Mouse (Mus musculus) spleen, postnatal 14 days (tissue): ENCODE data around the gene Dcun1d4.
"Not testable (repeated sequence)": the region's sequence is repeated elsewhere in the genome, so short reads cannot be mapped to it uniquely, and the experiment has no call there.

ENCODE experiments used
- DNase-seq, 2 experiments: peaks; one replicate each; pipeline ENCODE4 v3.0.0; 2021 to 2022; ENCODE audit warnings: low spot score in 2 of 2

Dcun1d4 gene

GRCm38 (mm10) chr5:73547252-73547651 is 66.5 kb downstream of the Dcun1d4 start:
- no peak for DNase-seq

DNA sequence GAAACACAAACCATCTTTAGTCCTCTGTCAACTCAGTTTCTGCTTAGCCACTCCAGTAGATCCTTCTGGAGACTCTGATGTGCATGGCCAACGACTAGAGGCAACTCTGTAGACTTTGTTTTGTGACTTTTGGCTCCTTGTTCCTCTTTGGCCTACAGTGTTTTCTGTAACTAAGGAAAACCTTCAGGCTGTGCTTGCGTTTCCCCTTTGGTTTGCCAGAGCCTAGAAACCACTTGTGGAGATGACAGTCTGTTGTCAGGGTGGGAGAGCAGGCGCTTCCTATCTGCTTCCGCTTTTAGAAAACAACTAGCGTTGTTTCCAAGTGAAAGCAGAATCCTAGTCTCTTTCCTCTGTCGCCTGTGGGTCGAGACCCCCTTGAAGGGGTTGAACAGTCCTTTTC is 67.4 kb downstream of the Dcun1d4 start:
- DNase-seq: no peak

- no peak for DNase-seq
Measured at GRCm38 (mm10) chr5:73548838-73549237, 68.0 kb downstream of the Dcun1d4 start.

DNA sequence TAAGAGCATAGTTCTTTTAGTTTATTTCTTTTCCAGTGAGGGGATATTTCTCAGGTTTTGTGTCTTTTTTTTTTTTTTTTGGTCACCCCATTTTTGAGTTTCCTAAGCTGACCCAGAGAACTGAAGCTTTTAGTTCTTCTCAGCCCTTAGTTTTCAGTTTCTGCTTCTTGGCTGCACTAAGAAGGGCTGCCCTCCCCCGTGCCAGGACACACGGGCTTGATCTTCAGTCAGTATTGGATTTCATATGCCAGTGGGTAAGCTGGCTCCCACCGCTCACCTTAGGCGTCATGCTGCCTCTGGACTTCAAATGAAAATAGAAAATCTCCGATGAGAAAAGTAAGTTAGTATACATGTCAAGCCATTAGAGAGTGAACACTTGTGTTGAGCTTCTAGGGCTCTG is 71.0 kb downstream of the Dcun1d4 start:
- DNase-seq: no peak

DNA sequence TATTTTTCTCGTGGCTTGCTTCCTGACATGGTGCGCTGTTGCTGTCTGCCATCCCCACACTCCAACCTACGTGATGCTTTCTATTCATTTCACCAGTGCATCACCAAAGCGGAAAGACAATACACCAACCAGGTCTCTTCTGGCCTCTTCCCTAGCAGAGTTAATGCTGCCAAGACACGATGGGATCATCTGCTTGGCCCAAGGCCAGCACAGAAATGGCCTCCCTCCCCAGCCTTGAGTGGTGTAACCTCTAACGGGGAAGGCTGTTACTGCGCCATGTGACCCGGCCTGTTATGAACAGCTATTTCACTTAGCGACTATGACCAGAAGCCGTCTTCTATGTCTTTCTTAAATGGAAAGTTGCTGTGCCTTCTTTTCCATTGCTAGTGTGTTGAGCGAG is 73.1 kb downstream of the Dcun1d4 start:
- DNase-seq: no peak

DNA sequence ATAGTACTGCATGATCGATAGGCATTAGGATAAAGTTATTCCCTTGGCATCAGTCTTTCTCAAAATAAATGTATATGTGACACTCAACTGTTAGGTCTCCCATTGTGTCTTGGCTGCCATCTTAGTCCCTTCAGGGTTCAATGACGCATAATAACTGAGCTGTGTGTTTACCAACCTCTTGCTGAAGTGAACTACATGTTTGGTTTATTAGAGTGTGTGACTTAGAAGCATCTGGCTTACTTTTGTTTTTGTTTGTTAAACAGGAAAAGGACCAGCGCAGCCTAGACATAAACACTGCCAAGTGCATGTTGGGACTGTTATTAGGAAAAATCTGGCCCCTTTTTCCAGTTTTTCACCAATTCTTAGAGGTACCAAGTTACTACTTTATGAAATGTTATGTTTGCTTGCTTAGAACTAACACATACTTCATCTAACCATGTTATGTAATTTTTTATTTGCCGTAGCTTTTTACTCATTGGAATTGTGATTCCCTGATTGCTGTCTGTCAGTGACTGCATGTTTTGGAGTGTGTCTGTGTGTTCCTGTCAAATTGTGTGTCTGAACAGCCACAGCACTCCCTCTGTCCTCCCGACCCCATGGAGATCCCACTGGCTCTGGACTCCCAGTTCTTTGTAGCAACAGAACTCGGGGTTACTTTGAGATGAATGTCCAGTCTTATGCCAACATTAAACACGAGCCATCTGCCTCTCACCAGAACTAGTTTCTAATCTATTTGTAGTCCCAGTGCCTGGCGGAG is 74.5 kb downstream of the Dcun1d4 start:
- DNase-seq: no peak

- DNase-seq: no peak
Measured at GRCm38 (mm10) chr5:73556733-73557425, 76.1 kb downstream of the Dcun1d4 start.

- no peak for DNase-seq
Measured at GRCm38 (mm10) chr5:73558756-73559155, 78.0 kb downstream of the Dcun1d4 start.

GRCm38 (mm10) chr5:73564038-73564437 is 83.2 kb downstream of the Dcun1d4 start:
- DNase-seq: no peak

GRCm38 (mm10) chr5:73566119-73566518 is 85.3 kb downstream of the Dcun1d4 start:
- DNase-seq: no peak

DNA sequence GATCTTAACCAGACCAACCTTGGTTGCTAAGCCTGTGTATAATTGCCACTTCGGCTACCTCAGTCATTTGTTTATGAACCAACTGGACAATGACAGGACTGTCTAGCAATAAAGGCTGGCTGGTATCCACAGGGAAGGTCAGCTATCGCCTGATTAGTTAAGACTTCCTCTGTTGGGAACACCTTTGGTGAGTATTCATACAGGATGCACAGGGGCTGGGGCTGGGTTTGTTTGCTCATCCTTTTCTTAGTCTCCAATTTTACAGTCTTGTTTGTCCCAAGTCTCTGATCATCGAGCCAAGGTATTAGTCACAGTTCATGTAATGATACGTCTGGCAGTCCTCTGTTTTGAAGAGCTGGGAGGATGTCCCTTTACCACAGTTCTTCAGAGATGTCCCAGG is 86.1 kb downstream of the Dcun1d4 start:
- no peak for DNase-seq

DNA sequence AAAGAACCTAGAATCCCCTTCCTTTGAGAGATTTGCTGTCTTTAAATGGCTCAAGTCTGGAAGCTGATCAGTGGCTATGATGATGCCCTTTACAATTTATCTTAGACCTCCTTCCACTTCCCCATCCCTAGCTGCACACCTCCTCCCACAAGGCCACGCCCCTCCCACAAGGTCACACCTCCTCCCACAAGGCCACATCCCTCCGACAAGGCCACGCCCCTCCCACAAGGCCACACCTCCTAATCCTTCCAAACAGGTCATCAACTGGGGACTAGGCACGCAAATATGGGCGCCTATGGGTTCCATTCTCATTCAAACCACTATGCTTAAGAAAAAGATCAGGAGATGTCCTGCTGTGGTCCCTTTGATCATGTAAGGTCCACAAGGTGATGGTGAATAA is 88.4 kb downstream of the Dcun1d4 start:
- DNase-seq: no peak

DNA sequence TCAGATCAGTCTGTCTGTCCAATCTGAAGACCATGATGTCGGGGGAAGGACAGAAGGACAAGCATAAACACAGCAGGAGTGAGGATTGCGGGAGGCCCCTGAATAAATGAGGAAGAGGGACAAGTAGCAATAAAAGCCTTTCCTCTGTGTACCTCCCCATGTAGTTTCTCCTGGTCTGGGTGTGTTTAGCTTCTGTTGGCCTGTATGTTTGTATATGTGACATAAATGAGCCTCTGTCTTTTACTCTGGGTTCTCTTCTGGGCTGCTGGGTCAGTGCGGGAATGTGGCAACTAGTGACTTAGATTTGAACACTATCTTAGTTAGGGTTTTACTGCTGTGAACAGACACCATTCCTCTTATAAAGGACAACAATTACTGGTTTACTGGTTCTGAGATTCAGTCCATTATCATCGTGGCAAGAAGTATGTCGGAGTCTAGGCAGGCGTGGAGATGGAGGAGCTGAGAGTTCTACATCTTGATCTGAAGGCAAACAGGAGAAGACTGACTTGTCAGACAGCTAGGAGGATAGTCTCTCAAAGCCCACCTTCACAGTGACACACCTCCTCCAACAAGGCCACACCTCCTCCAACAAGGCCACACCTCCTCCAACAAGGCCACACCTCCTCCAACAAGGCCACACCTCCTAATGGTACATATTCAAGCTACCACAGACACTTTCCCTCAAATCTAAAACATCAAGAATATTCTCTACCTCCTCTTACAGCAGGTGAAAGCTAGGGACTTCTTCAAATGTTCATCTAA is 90.8 kb downstream of the Dcun1d4 start:
- no peak for DNase-seq

DNA sequence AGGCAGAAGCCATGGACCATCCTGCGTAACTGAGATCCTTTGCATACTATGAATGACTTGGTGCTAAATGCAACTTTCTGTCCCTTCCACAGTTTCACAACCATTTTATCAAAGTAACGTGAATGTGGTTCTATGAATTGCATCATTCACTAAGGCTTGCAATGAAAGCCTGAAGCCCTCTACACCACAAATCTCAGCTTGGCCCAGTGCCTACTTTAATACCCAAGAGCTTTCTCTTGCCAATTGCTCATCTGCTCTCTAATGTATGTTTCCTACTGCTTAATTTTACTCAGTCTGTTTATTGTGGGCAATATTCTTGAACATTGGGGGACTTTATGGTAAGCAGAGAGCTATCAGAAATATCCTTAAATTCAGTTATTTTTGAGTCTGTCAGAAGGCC is 92.0 kb downstream of the Dcun1d4 start:
- DNase-seq: no peak

DNA sequence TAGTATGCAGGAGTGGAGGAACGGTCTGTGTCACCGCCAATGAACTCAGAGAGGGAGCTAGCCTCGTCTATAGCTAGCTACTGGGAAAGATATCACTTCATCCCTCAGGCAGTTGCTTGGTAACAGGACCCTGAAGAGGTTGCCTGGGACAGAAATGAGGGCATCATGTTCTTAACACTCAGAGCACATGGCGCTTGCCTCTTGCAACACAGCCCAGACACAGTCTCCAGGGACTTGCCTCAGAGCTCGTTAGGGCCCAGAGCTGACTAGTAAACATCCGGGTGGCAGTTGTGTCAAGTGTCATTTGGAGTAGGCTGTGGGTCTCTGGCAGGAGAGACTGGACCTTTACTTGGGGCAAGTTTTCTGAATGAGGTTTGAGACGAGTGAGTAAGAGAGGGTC is 93.0 kb downstream of the Dcun1d4 start:
- no peak for DNase-seq

DNA sequence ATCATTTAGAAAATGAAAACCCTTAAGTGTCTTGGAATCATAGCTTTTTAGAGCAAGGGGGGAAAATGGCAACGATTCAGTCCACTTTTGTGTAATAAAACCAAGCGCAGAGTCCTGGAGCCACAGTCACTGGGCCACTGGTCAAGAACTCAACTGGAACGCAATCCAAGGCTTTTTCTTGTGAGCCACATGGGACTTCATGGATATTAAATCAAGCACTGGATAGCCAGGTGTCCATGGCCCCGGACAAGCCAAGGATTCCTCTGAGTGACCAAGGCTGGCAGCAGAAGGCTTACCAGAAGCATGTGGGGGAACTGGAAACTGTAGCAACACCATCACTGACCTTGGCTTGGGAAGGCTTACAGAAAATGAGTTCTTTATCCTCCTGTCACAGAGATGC is 93.8 kb downstream of the Dcun1d4 start:
- no peak for DNase-seq

DNA sequence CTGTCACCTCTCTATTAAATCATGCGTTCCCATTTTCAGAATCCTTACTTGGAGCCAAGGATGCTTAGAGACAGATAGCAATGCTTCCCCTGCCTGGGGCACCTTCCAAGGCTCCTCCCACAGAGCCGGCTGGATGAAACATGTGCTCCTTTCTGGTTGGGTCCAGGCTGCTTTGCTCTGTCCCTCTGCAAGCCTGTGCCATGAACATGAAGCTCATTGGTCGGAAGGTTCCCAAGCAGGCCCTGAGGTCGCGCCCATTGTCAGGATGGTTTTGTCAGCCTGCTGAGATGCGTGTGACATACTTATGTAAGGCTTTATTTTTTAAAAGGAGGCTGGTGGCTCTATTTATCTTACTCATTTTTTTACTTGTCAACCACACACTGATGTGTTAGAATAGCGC is 95.9 kb downstream of the Dcun1d4 start:
- DNase-seq: no peak

DNA sequence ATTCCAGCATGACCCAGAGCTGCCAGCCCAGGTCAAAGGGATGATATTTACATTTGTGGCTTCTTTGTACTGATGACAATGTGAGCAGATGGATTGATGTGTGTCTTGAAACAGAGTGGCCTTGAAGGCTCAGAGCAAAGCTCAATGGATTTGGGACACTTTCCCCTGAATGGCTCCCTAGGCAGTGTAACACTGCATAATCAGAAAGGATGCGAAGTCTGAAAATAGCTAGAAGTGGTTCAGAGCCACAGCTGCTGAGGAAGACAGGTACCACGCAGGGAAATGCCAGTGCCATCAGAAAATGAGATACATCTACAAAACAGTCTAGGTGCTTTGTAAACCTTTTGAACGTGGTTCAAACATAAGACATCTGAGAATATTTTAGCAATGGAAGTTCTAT is 97.3 kb downstream of the Dcun1d4 start:
- no peak for DNase-seq

GRCm38 (mm10) chr5:73584011-73584410 is 103.2 kb downstream of the Dcun1d4 start:
- DNase-seq: not testable (repeated sequence)

DNA sequence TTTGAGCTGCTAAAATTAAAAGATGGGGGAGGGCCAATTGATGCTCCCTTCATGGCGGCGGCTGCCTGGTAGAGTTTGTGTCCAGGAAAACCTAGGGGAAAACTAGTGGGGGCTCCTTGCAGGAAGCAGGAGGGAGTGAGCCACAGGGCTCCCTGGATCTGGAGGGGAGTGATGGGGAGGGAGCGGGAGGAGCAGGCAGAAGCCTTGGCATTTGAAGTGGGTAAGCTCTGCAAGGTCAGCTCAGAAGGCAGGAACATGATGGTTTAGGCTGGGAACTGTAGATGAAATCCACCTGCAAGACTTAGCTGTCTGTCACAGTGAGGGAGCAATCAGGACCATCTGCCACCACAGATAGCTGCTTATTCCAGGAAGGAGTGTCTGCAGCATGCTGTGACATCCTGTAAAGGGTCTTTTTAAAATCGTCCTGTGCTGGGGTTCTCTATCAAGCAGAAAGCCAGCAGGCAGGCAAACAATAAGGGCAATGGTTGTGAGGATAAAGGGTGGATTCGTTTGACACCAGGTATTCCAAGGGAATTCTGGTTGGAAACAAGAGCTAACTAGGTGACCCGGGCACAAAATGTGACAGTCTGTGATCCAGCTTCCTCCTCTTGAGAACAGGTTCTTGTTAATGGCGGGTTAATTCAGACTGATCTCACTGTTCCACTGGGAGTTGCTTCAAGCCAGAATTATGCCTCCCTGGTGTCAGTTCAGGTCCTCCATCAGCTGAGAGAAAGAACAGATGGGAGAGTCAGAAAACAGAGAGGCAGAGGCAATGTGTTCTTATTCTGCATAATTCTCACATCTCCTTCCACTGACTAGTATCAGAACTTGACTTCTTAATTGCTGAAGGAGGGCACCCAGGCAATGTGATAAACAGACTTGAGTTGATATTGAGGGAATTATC is 104.7 kb downstream of the Dcun1d4 start:
- no peak for DNase-seq

DNA sequence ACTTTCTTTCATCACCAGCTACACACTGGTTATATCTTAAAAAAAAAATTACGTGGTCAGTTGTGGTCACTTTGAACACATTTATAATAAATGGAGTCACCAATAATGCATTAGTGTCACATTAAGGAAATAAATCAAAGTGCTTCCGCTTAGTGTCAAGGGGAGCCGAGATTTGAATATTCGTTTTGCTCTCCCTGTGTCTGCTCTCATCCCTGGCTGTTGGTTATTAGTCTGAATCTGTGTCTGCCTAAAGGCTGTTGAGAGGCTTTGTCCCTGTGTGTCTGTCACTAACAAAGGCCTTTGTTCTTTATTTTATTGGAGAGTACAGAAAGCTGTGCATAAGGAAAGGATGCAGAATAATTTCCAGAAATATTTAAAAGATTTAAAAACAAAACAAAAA is 105.8 kb downstream of the Dcun1d4 start:
- no peak for DNase-seq

DNA sequence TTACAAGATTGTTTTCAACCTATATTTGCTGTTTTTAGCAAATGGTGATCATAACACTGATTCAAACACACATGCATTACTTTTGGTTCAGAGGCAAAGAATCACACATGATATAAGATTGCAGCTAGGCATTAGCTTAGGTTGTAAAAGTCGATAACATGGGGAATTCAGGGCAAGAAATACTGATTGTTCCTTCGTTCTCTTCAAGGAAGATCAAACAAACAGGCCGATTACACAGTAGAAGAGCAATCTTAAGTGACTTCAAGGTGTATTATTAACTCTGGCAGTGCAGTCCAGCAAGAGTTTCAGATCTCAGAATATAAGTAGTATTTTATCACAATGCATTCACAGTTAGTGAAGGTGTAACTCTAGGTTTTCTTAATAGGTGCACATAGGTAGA is 106.3 kb downstream of the Dcun1d4 start:
- DNase-seq: no peak
